Mouse (Mus musculus) mouse trophoblast stem cell (cell line): ENCODE data around the gene Zfp974.
"Not testable (repeated sequence)": the region's sequence is repeated elsewhere in the genome, so short reads cannot be mapped to it uniquely, and the experiment has no call there.

Experiments used
- in situ Hi-C, 2 experiments: fragments of 300-500 bp; cut with MseI, MboI; formaldehyde crosslinking; loops; 2 replicates in 1 of 2; 3 replicates in 1 of 2; pipeline ENCODE4 v1.15.1; 2025

The Zfp974 gene

GRCm38 (mm10) chr7:27928818-27929695, at the start of gene Zfp974:
TSS of gene Zfp974 (minus strand) at chr7:27929460.
- in situ Hi-C loops, result no loop called here

- in situ Hi-C loops, result not testable (repeated sequence)
Observed at GRCm38 (mm10) chr7:27949451-27949850, 20.2 kb upstream of the Zfp974 start.

GRCm38 (mm10) chr7:27941869-27942268, 12.6 kb upstream of the Zfp974 start:
- in situ Hi-C loops, result not testable (repeated sequence)

- in situ Hi-C loops, result not testable (repeated sequence)
Observed at GRCm38 (mm10) chr7:27933800-27934158, 4.5 kb upstream of the Zfp974 start.

- in situ Hi-C loops, result no loop called here
Observed at GRCm38 (mm10) chr7:27933050-27933799, 4.0 kb upstream of the Zfp974 start.

GRCm38 (mm10) chr7:27927041-27927440, 2.2 kb downstream of the Zfp974 start:
- in situ Hi-C loops, result not testable (repeated sequence)

- in situ Hi-C loops, result not testable (repeated sequence)
Observed at GRCm38 (mm10) chr7:27910952-27911351, 18.3 kb downstream of the Zfp974 start.

GRCm38 (mm10) chr7:27905061-27905848, 24.0 kb downstream of the Zfp974 start:
- in situ Hi-C loops, result no loop called here

GRCm38 (mm10) chr7:27900601-27901000, 28.7 kb downstream of the Zfp974 start:
- in situ Hi-C loops, result no loop called here

- in situ Hi-C loops, result no loop called here
Observed at GRCm38 (mm10) chr7:27881721-27882120, 47.5 kb downstream of the Zfp974 start.

- in situ Hi-C loops, result not testable (repeated sequence)
Observed at GRCm38 (mm10) chr7:27862578-27862977, 66.7 kb downstream of the Zfp974 start.

GRCm38 (mm10) chr7:27860396-27861235, 68.6 kb downstream of the Zfp974 start:
- in situ Hi-C loops, result no loop called here

- in situ Hi-C loops, result no loop called here
Observed at GRCm38 (mm10) chr7:27859301-27860251, 69.7 kb downstream of the Zfp974 start.
